Mouse (Mus musculus): ENCODE results near the gene Clec16a. TPM values are rescaled to one million over a fixed set of nuclear protein-coding genes. Genes with fewer than 3 reads are reported as not detected.

The Clec16a gene
- polyA plus RNA-seq, 1 experiment from 2014 or later: 38.9 TPM

DNA sequence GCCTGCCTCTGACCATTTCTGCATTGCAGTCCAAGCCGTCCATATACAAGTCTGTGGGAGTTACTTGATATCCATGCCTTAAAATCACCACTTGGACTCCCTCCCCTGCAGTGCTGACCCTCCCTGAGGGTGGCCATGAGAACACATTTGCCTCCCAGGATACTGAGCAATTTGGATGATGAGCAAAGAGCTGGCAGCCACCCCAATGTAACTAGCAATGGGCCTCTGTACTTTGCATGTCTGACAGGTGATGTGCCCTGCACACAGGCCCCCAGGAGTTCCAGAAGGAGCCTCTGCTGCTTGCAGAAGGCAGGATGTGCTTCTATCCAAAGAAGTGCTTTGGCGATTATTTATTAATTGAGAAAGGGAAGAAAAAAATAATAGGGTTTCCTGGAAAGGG, 167.9 kb downstream of the Clec16a start:
- Histone ChIP-seq H3K4me2 (replicated peaks) (no peak overlapping the region), H3K27me3 (no peaks in the 10 kb centered on the region), H3K4me1 (peaks cover 9% of the 10 kb centered on the region), H3K4me3 (no peak overlapping the region), H3K9ac (no peak overlapping the region), H3K27ac (no peak overlapping the region), H3K36me3 (no peaks in the 10 kb centered on the region), H3K9me3 (no peaks in the 10 kb centered on the region)
- WGBS: 59% methylated on average over 2 of the region's 2 CpGs
- ATAC-seq (ENCODE audit: insufficient number of reproducible peaks, insufficient read depth, low FRiP score, low TSS enrichment): no peak

DNA sequence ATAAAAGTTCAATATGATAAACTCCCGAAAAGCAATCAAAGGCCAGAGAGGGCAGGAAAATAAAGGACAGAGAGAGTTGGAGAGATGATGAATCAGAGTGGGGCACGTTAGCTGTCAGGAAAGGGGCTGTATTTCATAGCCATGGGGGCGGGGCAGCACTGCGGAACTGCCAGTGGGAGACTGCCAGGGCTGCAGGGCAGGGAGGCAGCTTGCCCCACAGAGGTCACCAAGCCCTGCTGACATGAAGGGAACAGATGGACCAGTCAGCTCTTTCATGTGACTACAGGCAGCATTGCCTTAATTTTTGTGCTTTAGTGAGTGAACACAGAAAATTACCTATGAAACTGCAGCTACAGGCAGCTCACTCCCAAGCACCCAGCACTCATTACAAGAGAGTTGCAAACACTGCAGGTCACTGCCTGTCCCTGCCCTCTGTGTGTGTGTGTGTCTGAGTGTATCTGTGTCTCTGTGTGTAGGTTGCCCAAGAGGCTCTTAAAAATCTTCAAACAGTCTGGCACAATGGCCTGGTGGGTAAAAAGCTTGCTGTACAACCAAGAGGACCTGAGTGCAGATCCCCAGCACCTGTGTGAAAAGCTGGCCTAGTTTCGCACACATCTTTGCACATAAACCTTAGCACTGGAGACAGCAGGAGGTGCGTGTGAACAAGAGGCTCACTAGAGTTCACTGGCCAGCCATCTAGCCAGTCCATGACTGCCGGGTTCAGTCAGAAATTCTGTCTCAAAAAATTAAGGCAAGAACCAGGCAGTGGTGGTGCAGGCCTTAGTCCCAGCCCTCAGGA, 168.5 kb downstream of the Clec16a start:
- Histone ChIP-seq H3K9ac (no peak overlapping the region), H3K4me3 (no peak overlapping the region), H3K36me3 (no peaks in the 10 kb centered on the region), H3K27ac (no peak overlapping the region), H3K9me3 (no peaks in the 10 kb centered on the region), H3K4me2 (replicated peaks) (no peak overlapping the region), H3K4me1 (peaks cover 9% of the 10 kb centered on the region), H3K27me3 (no peaks in the 10 kb centered on the region)
- no peak for ATAC-seq (ENCODE audit: insufficient number of reproducible peaks, insufficient read depth, low FRiP score, low TSS enrichment)
- 52% methylated on average over 7 of the region's 7 CpGs for WGBS

DNA sequence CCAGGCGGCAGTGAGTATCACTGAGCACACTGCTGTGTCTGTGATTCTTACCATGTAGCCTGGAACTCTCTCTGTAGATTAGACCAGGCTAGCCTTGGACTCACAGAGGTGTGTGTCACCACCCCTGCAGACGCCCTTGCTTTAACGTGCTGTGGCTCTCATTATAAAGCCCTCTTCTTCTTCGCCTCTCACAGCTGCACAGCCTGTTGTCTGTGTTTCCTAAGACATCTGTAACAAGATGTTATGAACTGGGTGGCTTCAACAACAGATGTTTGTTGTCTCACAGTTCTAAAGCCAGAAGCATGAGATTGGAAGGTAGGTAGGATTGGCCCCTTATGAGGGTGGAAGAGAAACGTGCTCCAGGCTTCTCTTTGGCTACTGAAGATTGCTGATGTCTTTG, 170.1 kb downstream of the Clec16a start:
- WGBS: 84% methylated on average over 5 of the region's 5 CpGs
- Histone ChIP-seq H3K27ac (no peak overlapping the region), H3K36me3 (no peaks in the 10 kb centered on the region), H3K9ac (no peak overlapping the region), H3K27me3 (no peaks in the 10 kb centered on the region), H3K9me3 (no peaks in the 10 kb centered on the region), H3K4me1 (peaks cover 9% of the 10 kb centered on the region), H3K4me2 (replicated peaks) (no peak overlapping the region), H3K4me3 (no peak overlapping the region)
- no peak for ATAC-seq (ENCODE audit: insufficient number of reproducible peaks, insufficient read depth, low FRiP score, low TSS enrichment)

DNA sequence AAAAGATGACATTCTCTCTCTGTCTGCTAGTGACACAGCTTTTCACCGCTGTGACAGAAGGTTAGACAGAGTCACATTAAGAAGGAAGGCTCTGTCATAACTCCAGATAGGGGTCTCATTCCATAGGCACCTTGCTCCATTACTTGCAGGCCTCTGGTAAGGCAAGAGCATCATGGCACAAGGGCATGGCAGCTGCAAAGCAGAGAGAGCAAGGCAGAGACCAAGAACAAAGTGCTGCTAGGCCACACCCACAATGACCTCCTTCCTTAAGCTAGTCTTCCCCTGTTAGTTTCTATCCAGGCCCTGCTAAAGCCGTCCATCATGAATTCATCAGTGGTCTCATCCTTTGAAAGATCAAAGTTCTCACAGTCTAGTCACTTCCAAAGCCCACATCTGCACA, 170.5 kb downstream of the Clec16a start:
- no peak for ATAC-seq (ENCODE audit: insufficient number of reproducible peaks, insufficient read depth, low FRiP score, low TSS enrichment)
- H3K9me3 ChIP-seq: no peaks in the 10 kb centered on the region
- no peak overlapping the region for H3K4me3 ChIP-seq

DNA sequence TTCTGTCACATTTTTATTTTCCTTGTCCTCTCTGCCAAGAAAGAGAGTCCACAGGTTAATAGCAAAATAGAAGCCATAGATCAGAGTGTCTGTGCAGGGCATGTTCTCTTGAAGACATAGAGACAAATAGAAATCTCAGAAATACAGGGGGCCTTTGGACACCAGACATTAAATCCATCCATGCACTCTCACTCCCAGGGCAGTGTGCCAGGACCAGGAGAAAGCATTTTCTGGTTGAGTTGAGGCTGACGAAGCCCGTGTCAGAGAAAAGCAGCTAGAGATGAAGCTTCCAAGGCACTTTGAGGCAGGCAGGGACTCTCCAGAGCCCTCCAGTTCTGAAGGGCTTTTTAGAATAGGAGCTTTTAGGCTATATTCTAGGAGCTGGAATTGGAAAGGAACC, 171.6 kb downstream of the Clec16a start:
- Histone ChIP-seq H3K27me3 (no peaks in the 10 kb centered on the region), H3K9me3 (no peaks in the 10 kb centered on the region), H3K36me3 (no peaks in the 10 kb centered on the region), H3K4me2 (replicated peaks) (no peak overlapping the region), H3K4me3 (no peak overlapping the region), H3K9ac (no peak overlapping the region), H3K4me1 (peaks cover 9% of the 10 kb centered on the region), H3K27ac (no peak overlapping the region)
- 80% methylated on average over 2 of the region's 2 CpGs for WGBS
- ATAC-seq (ENCODE audit: insufficient number of reproducible peaks, insufficient read depth, low FRiP score, low TSS enrichment): no peak

More for the DNA sequence above, 170.5 kb downstream of the Clec16a start:
- H3K9ac ChIP-seq: no peak overlapping the region
- no peaks in the 10 kb centered on the region for H3K27me3 ChIP-seq
- no peak overlapping the region for H3K4me2 ChIP-seq (replicated peaks)
- peaks cover 9% of the 10 kb centered on the region for H3K4me1 ChIP-seq
- H3K36me3 ChIP-seq: no peaks in the 10 kb centered on the region
- WGBS: 85% methylated on average over 2 of the region's 2 CpGs
- no peak overlapping the region for H3K27ac ChIP-seq

DNA sequence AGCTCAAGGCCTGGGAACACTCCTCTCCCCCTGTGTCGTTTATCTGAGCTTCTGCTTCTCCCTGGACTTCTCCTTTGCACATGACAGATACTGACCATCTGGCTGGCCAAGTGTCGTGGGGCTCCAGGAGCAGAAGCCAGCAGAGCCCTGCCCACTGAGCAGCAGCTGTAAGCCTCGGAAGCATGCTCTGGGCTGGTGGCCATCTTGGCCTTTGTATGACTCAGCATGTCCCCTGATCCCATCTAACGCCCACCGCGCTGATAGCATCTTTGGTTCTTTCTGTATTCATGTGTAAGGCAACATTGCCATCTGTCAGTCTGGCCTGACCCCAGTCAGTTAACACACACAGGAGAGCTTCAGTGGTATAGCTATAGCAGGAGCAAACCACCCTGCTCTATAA, 174.8 kb downstream of the Clec16a start:
- Histone ChIP-seq H3K9ac (no peak overlapping the region), H3K4me1 (no peaks in the 10 kb centered on the region), H3K9me3 (no peaks in the 10 kb centered on the region), H3K27me3 (no peaks in the 10 kb centered on the region), H3K36me3 (no peaks in the 10 kb centered on the region), H3K27ac (no peak overlapping the region), H3K4me3 (no peak overlapping the region), H3K4me2 (replicated peaks) (no peak overlapping the region)
- no peak for ATAC-seq (ENCODE audit: insufficient number of reproducible peaks, insufficient read depth, low FRiP score, low TSS enrichment)
- WGBS: 78% methylated on average over 6 of the region's 6 CpGs

DNA sequence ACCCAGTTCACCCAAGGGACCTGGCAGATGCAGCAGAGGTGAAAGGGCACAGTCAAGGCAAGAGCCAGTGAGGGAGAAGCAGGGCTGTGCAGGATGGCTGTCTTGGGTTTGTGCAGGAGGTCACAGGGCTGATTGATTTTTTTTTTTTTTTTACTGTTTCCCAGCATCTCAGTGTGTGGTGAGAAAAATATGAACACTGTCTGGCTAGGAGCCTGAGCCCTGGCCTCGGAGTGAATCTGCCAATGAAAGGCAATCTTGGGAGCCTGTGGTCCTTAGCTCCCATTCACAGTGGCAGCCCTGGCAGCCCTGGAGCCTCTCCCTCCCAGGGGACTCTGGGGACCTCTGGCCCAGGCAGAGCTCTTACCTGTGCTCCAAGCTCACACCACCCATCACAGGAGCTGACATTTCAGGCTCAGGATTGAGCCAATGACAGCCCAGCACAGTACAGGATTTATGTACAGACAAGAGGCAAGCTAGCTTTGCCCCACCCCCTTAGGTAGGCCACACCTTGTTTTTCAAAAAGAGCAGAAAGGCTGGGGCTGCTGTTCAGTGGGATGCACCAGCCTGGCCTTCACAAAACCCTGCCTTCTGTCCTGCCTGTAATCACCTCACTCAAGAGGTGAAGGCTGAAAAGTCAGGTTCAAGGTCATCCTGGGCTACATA, 177.9 kb downstream of the Clec16a start:
- Histone ChIP-seq H3K4me2 (replicated peaks) (no peak overlapping the region), H3K9me3 (no peaks in the 10 kb centered on the region), H3K9ac (no peak overlapping the region), H3K4me3 (no peak overlapping the region), H3K4me1 (no peaks in the 10 kb centered on the region), H3K27me3 (no peaks in the 10 kb centered on the region), H3K36me3 (no peaks in the 10 kb centered on the region), H3K27ac (no peak overlapping the region)
- 53% methylated on average over 1 of the region's 1 CpGs for WGBS
- no peak; the same call in 1 of the 2 replicates for ATAC-seq (ENCODE audit: insufficient number of reproducible peaks, insufficient read depth, low FRiP score, low TSS enrichment)

DNA sequence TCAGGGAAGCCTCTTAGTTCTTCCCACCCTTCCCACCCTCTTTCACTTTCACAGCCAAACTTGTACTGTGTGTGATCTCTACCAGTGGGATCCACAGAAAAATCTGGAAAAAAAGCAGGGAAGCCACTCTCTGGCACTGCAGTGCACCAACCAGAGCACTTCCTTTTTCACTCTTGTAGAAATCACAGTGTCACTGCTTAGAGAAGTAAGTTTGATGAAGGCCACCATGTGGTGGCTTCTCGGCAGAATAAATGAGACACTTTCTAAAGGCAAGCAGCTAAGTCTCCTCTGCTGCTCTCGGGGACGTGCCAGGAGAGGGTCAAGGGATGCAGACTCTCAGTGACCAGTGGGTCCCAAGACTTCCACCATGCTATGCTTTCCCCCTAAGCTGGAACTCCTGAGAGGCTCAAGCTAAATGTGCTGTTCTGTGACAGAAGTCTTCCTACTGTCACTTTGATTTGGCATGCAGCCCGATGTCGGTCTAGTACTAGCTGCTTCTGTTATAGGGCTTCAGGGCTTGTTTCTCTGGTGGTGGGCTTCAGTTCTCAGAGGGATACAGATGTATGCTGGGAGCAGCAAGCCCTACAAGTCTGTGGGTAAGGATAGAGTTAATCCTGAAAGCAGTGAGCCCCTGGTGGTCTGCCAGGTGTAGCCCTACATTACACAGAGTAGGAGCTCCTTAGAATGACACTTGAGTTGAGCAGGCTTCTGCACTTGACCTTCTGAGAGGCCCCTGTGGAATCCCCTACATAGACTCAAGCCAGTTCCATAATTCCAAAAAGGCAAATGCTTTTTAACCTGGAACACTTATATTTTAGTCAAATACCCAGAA, 178.9 kb downstream of the Clec16a start:
- no peak overlapping the region for H3K4me2 ChIP-seq (replicated peaks)
- H3K36me3 ChIP-seq: no peaks in the 10 kb centered on the region
- no peaks in the 10 kb centered on the region for H3K4me1 ChIP-seq
- no peak for ATAC-seq (ENCODE audit: insufficient number of reproducible peaks, insufficient read depth, low FRiP score, low TSS enrichment)
- WGBS: 87% methylated on average over 5 of the region's 5 CpGs
- no peak overlapping the region for H3K27ac ChIP-seq
- no peak overlapping the region for H3K4me3 ChIP-seq
- H3K9me3 ChIP-seq: no peaks in the 10 kb centered on the region
- H3K27me3 ChIP-seq: no peaks in the 10 kb centered on the region
- no peak overlapping the region for H3K9ac ChIP-seq

DNA sequence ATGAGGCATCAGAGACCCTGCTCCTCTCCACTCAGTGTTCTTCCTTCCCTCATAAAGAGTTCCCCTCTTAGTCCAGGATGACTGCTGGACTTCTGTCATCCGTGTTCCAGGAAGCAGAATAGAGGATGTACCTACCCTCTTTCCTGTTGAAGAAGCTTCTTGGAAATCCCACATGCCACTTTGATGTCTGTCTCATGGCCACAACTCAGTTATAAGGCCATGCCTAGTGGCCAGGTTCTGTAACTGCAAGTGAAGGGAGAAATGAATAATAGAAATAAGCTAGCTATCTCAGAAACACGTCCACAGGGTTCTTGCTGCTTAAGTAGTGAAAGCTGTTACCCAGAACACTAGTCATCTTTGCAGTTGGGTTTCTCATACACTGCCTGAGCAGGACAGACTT, 180.0 kb downstream of the Clec16a start:
- WGBS: 53% methylated on average over 2 of the region's 2 CpGs
- no peaks in the 10 kb centered on the region for H3K36me3 ChIP-seq

DNA sequence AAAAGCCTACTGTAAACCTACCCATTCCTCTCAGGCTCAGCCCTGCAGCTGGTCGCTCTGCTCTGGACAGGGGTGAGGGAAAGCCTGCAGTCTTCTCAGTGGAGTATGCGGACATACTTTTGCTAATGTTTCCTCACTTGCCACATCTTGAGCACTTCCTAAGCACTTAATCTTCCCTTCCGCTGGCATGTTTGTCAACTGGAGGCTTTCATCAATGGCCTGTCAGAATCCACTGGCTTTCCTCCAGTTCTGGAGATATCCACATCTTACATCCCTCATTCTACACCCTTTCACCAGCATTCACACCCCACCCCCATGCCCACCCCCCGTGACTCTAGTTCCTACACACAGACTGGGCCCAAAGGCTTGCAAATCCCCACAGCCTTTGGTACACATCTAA, 182.5 kb downstream of the Clec16a start:
- Histone ChIP-seq H3K9me3 (no peaks in the 10 kb centered on the region), H3K36me3 (no peaks in the 10 kb centered on the region), H3K27ac (no peak overlapping the region), H3K4me1 (no peaks in the 10 kb centered on the region), H3K27me3 (no peaks in the 10 kb centered on the region), H3K4me2 (replicated peaks) (no peak overlapping the region), H3K9ac (no peak overlapping the region), H3K4me3 (no peak overlapping the region)
- no peak for ATAC-seq (ENCODE audit: insufficient number of reproducible peaks, insufficient read depth, low FRiP score, low TSS enrichment)
- 82% methylated on average over 4 of the region's 4 CpGs for WGBS

More for the DNA sequence above, 180.0 kb downstream of the Clec16a start:
- Histone ChIP-seq H3K27me3 (no peaks in the 10 kb centered on the region), H3K9ac (no peak overlapping the region), H3K4me3 (no peak overlapping the region), H3K4me2 (replicated peaks) (no peak overlapping the region), H3K27ac (no peak overlapping the region), H3K9me3 (no peaks in the 10 kb centered on the region), H3K4me1 (no peaks in the 10 kb centered on the region)
- ATAC-seq (ENCODE audit: insufficient number of reproducible peaks, insufficient read depth, low FRiP score, low TSS enrichment): no peak

DNA sequence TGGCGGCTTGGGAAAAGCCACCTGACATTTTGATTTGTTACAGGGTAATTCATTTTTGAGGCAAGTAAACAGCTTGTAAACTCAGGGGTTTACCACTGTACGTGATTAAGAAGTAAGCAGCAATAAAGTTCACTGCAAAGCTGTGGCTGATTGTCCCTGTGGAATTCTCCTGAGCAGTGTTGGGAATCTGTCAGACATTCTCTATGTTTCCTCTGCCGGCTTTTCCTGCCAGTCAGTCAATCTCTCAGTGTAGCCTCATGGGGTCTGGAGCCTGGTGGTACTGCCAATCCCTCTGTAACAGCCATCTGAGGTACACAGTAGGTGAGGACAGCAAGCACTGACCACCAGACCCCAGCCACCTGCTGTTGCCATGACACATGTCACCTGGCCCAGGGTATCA, 183.7 kb downstream of the Clec16a start:
- H3K9ac ChIP-seq: no peak overlapping the region
- ATAC-seq (ENCODE audit: insufficient number of reproducible peaks, insufficient read depth, low FRiP score, low TSS enrichment): no peak
- H3K27ac ChIP-seq: no peak overlapping the region
- no peaks in the 10 kb centered on the region for H3K27me3 ChIP-seq
- H3K4me3 ChIP-seq: no peak overlapping the region
- no peak overlapping the region for H3K4me2 ChIP-seq (replicated peaks)
- no peaks in the 10 kb centered on the region for H3K4me1 ChIP-seq
- H3K36me3 ChIP-seq: no peaks in the 10 kb centered on the region
- no peaks in the 10 kb centered on the region for H3K9me3 ChIP-seq
- WGBS: 65% methylated on average over 3 of the region's 3 CpGs

DNA sequence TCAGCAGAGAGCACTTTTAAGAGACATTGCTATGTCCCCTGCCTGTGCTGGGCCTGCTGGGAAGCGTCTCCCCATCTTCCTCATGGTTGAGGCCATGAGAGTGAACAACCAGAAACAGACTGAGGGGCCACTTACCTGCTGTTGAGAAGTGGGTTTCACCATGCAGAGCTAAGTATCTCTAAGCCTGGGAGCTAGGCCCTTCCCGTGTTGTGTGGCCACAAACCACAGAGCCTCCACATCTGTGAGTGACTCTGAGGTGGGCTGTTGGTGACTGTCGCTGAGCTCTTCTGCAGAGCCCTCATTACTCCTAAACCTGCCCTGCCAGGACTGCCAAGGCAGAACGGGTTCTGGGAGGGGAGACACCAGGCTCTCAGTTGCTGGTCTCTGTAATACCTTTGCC, 185.8 kb downstream of the Clec16a start:
- no peaks in the 10 kb centered on the region for H3K4me1 ChIP-seq
- no peak overlapping the region for H3K4me2 ChIP-seq (replicated peaks)
- WGBS: 82% methylated on average over 4 of the region's 4 CpGs
- H3K27ac ChIP-seq: no peak overlapping the region
- no peaks in the 10 kb centered on the region for H3K36me3 ChIP-seq
- no peak for ATAC-seq (ENCODE audit: insufficient number of reproducible peaks, insufficient read depth, low FRiP score, low TSS enrichment)
- H3K9me3 ChIP-seq: no peaks in the 10 kb centered on the region
- H3K9ac ChIP-seq: no peak overlapping the region
- H3K4me3 ChIP-seq: no peak overlapping the region
- H3K27me3 ChIP-seq: no peaks in the 10 kb centered on the region
